Mouse (Mus musculus) intestine, embryonic 16.5 days (tissue): Measurements from ENCODE around the gene Dedd2. TPM values are rescaled to one million over a fixed set of nuclear protein-coding genes. Genes with fewer than 3 reads are reported as not detected.

ENCODE experiments used
- ATAC-seq: fragments of 200-750 bp; cut with Nextera tagmentation; 2 replicates; pipeline ENCODE4 v1.8.0; 2017; ENCODE audit warnings: moderate TSS enrichment, moderate library complexity
- H3K27ac ChIP-seq: fragments of 300-500 bp; sonication (generic); 2 replicates; pipeline ENCODE4 v1.5.1; 2014; ENCODE audit warnings: mild to moderate bottlenecking, low read length
- H3K27me3 ChIP-seq: fragments of 300-500 bp; sonication (generic); replicated peaks from 2 replicates; pipeline ENCODE4 v1.6.1; 2014; ENCODE audit warnings: low read length, control low read depth, mixed read lengths; ENCODE audit not compliant: control insufficient read depth, insufficient read depth
- H3K36me3 ChIP-seq: fragments of 300-500 bp; sonication (generic); 2 replicates; pipeline ENCODE4 v1.6.1; 2014; ENCODE audit warnings: low read length, control low read depth; ENCODE audit not compliant: control insufficient read depth, insufficient read depth
- H3K4me1 ChIP-seq: fragments of 300-500 bp; sonication (generic); 2 replicates; pipeline ENCODE4 v1.6.1; 2014; ENCODE audit warnings: low read length, control low read depth, mixed read lengths; ENCODE audit not compliant: control insufficient read depth, insufficient read depth
- H3K4me2 ChIP-seq: fragments of 300-500 bp; sonication (generic); 2 replicates; pipeline ENCODE4 v1.6.1; 2014; ENCODE audit warnings: low read depth, low read length, control low read depth
- H3K4me3 ChIP-seq: fragments of 300-500 bp; sonication (generic); 2 replicates; pipeline ENCODE4 v1.5.1; 2014; ENCODE audit warnings: mild to moderate bottlenecking, low read length
- H3K9ac ChIP-seq: fragments of 300-500 bp; sonication (generic); 2 replicates; pipeline ENCODE4 v1.6.1; 2014; ENCODE audit warnings: low read depth, low read length
- H3K9me3 ChIP-seq: fragments of 300-500 bp; sonication (generic); 2 replicates; pipeline ENCODE4 v1.6.1; 2016; ENCODE audit warnings: low read length, control low read depth; ENCODE audit not compliant: control insufficient read depth
- WGBS: fragments of 180-500 bp; shearing (Covaris S2); extraction: QIAGEN DNeasy Blood & Tissue Kit; methylation state at CpG from one replicate; pipeline ENCODE4 v1.1.7; 2014; 5-methylcytosine and 5-hydroxymethylcytosine counted together
- polyA plus RNA-seq: library from polyadenylated mRNA; unstranded; fragments of >200 nt; fragmentation: Nextera tagmentation; extraction: Ambion mirVana; gene quantifications from 2 replicates; pipeline ENCODE4 v1.2.1, GENCODE M21; 2015

Gene Dedd2
- polyA plus RNA-seq, 1 experiment from 2014 or later: 11.3 TPM

DNA sequence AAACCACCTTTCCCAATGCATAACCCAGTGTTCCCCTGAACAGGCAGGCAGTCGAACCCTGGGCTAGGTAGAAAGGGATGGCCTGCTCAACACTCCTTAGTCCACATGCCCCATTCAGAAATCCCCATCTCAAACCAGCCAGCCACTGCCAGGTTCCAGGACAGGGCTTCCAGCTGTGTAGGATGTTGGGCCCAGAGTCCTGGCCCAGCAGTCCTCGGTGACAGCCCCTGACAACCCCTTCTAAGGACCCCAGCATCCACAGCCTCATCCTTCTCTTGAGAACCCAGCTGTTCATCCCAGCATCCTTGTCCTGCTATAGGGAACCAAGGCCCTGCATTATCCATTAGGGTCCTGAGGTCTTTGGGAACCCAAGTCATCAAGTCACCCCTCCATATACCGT, 27.1 kb upstream of the Dedd2 start:
- Histone ChIP-seq H3K9ac (peak overlapping the region; percentile 95), H3K9me3 (no peaks in the 10 kb centered on the region), H3K36me3 (peaks cover 14% of the 10 kb centered on the region; the same call in 1 of the 2 replicates), H3K27me3 (no peaks in the 10 kb centered on the region), H3K4me1 (peaks cover 32% of the 10 kb centered on the region), H3K4me2 (peak overlapping the region; percentile 90), H3K4me3 (peak overlapping the region; percentile 91), H3K27ac (peak overlapping the region; percentile 98)
- ATAC-seq: no peak
- 9% methylated on average over 3 of the region's 3 CpGs for WGBS

DNA sequence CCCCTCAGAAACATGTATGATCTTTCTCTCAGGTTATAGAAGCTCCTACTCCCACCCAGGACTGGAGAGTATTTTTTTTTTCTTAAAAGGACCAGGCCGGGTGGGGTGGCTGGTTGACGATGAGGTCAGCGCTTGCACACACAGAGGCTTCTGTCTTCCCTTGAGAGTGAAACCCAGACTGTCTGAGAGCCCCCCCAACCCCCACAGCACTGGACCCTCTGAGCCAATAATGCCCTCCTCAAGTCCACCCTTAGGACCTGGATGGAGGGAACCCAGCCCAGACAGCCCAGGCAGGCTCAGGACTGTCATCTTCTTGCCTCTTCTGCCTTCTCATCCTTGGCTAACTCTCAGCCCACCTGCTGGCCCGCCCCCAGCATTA, 26.3 kb upstream of the Dedd2 start:
- no peaks in the 10 kb centered on the region for H3K9me3 ChIP-seq
- no peaks in the 10 kb centered on the region for H3K27me3 ChIP-seq
- peak overlapping the region; percentile 90 for H3K4me2 ChIP-seq
- peak overlapping the region; percentile 60 for H3K27ac ChIP-seq
- peaks cover 14% of the 10 kb centered on the region; the same call in 1 of the 2 replicates for H3K36me3 ChIP-seq
- peaks cover 32% of the 10 kb centered on the region for H3K4me1 ChIP-seq
- peak overlapping the region; percentile 91 for H3K4me3 ChIP-seq
- no peak for ATAC-seq
- peak overlapping the region; percentile 95 for H3K9ac ChIP-seq
- 39% methylated on average over 4 of the region's 4 CpGs for WGBS

DNA sequence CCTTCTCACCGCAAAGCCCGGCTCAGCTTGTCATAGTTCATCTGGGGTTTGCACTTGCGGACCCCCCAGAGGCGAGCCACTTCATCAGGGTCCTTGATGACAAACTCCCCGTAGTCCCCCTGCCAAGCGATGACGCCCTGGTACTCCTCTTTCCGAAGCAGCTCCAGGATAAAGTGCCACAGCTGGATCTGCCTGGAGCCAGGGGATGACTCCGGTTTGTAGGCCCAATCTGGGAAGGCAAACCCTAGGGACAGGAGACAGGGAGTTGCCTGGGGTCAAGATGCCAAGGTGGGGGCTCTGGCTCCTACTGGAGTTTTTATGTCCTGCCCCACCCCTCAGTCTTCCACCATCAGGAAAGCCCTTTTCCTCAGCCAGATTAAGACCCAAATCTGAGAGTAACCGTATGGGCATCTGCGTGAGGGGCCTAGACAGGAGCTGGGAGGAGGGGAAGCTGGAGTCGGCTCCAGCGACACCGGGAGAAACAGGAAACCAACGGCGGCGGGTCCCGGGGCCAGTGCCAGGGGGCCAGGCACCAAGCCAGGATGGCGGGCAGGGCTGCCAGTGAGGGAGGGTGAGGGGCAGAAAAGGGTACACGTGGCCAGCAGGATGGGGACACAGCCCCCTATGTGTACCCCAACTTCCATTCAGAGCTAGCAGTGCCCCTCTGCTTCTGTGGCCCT, 25.8 kb upstream of the Dedd2 start:
- peak overlapping the region; percentile 90 for H3K4me2 ChIP-seq
- H3K36me3 ChIP-seq: peaks cover 14% of the 10 kb centered on the region; the same call in 1 of the 2 replicates
- ATAC-seq: no peak
- H3K9me3 ChIP-seq: no peaks in the 10 kb centered on the region
- no peaks in the 10 kb centered on the region for H3K27me3 ChIP-seq
- WGBS: 60% methylated on average over 20 of the region's 20 CpGs
- H3K4me1 ChIP-seq: peaks cover 37% of the 10 kb centered on the region
- peak overlapping the region; percentile 60 for H3K27ac ChIP-seq
- 0 out of 2 replicates have a peak overlapping the region, but pooled peaks have one; percentile 6 for H3K4me3 ChIP-seq
- H3K9ac ChIP-seq: peak overlapping the region; percentile 95

DNA sequence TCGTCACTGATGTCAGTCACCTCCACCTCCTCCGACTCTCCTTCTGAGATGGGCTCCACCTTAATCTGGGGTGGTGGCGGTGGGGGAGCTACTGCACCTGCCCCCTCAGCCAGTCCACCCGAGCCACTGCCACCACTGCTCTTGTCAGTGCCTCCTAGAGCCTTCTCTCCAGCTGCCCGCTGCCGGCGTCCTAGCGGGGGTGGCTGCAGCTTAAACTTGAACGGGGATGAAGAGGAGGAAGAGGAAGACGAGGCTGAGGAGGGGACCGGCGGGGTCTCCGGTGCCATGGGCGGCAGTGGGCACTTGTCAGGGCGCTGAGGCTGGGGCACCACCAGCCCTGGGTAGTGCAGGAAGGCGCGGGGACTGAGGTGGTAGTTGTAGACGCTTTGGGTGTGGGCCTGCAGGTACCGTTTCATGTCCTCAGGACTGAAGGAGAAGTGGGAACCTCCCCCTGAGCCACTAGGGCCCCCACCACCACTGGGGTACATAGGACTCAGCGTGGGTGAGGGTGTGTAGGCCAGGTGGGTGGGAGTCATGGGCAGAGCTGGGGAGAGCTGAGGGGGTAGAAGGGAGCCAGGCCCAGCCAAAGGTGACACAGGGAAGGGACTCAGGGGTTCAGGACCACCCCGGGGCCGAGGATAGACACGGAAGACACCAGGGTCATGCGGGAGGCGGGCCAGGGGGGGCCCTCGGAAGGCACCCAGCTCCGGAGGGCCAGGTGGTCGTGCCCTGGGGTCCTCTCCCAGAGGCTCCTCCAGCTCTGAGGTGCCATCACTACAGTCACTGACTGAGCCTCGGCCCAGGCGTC, 24.4 kb upstream of the Dedd2 start:
- WGBS: 87% methylated on average over 30 of the region's 30 CpGs

DNA sequence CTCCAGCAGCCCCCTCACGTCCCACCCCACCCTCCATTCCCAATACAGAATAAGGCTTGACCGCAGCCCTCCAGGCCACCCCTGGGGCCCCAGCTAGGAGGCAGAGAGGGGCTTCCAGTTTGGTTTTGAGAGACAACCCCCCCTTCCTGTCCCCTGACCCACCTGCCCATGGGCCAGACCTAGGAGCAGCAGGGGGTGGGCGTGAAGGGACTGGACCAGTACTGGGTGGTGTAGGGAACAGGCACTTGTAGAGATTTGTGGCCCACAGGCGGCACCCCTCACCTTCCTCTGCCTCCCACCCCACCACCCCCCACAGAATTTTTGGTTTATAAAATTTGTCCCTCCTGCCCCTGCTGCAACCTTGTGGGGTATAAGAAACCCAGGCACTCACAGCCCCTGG, 22.9 kb upstream of the Dedd2 start:
- H3K27ac ChIP-seq: no peak overlapping the region
- 93% methylated on average over 4 of the region's 4 CpGs for WGBS
- H3K4me1 ChIP-seq: peaks cover 39% of the 10 kb centered on the region

More for the DNA sequence above, 24.4 kb upstream of the Dedd2 start:
- Histone ChIP-seq H3K4me1 (peaks cover 39% of the 10 kb centered on the region), H3K4me3 (no peak overlapping the region), H3K9ac (no peak overlapping the region), H3K27me3 (no peaks in the 10 kb centered on the region), H3K36me3 (peaks cover 14% of the 10 kb centered on the region; the same call in 1 of the 2 replicates), H3K9me3 (no peaks in the 10 kb centered on the region), H3K4me2 (no peak overlapping the region), H3K27ac (no peak overlapping the region)
- ATAC-seq: no peak

DNA sequence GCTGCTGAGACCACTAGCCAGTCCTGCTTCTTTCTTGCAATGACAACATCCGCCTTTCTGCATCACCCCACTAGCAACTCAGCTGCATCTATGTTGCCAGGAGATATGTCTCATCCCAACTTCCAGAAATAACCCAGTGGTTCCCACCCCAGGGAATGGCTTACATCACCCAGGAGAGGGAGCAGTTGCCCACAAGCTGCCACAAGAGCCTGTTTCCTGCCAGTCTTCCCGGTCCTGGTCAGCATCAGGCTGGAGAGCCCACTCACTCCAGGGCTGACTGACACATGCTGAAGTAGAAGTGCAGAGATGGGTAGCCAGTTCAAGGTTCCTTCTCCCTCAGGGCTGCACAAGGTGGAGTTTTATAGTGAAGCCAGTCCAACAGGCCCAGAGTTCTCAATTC, 20.6 kb upstream of the Dedd2 start:
- H3K27me3 ChIP-seq: no peaks in the 10 kb centered on the region
- H3K4me1 ChIP-seq: peaks cover 23% of the 10 kb centered on the region

More for the DNA sequence above, 22.9 kb upstream of the Dedd2 start:
- H3K4me2 ChIP-seq: no peak overlapping the region
- no peak overlapping the region; the same call in 1 of the 2 replicates for H3K9ac ChIP-seq
- no peak overlapping the region for H3K4me3 ChIP-seq
- ATAC-seq: no peak
- H3K27me3 ChIP-seq: no peaks in the 10 kb centered on the region
- H3K36me3 ChIP-seq: peaks cover 14% of the 10 kb centered on the region; the same call in 1 of the 2 replicates
- no peaks in the 10 kb centered on the region for H3K9me3 ChIP-seq

DNA sequence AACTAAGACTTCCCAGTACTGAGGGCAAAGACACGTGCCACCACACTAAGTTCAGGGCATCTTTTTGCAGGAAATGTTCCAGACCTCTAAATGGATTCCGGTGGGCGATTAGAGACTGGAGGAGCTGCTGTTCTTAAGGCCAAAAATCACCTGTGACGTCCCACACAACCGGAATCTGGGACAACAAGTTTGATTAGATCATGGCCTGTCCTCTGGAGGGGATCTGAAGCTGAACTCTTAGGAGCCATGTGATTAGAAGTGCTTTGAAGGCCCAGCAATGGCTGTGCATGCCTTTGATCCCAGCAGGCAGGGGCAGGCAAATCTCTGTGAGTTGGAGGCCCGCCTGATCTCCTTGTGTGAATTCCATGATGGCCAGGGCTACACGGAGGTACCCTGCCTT, 20.2 kb upstream of the Dedd2 start:
- H3K4me3 ChIP-seq: no peak overlapping the region
- no peak overlapping the region for H3K4me2 ChIP-seq
- H3K9me3 ChIP-seq: no peaks in the 10 kb centered on the region
- H3K36me3 ChIP-seq: peaks cover 12% of the 10 kb centered on the region; the same call in 1 of the 2 replicates
- no peaks in the 10 kb centered on the region for H3K27me3 ChIP-seq
- H3K27ac ChIP-seq: no peak overlapping the region
- H3K4me1 ChIP-seq: peaks cover 23% of the 10 kb centered on the region
- H3K9ac ChIP-seq: no peak overlapping the region
- 66% methylated on average over 7 of the region's 7 CpGs for WGBS
- ATAC-seq: no peak

More for the DNA sequence above, 20.6 kb upstream of the Dedd2 start:
- WGBS: 26% methylated on average over 2 of the region's 2 CpGs
- H3K4me3 ChIP-seq: no peak overlapping the region
- no peak overlapping the region for H3K9ac ChIP-seq
- ATAC-seq: no peak
- no peak overlapping the region for H3K4me2 ChIP-seq
- no peak overlapping the region for H3K27ac ChIP-seq
- peaks cover 14% of the 10 kb centered on the region; the same call in 1 of the 2 replicates for H3K36me3 ChIP-seq
- H3K9me3 ChIP-seq: no peaks in the 10 kb centered on the region

DNA sequence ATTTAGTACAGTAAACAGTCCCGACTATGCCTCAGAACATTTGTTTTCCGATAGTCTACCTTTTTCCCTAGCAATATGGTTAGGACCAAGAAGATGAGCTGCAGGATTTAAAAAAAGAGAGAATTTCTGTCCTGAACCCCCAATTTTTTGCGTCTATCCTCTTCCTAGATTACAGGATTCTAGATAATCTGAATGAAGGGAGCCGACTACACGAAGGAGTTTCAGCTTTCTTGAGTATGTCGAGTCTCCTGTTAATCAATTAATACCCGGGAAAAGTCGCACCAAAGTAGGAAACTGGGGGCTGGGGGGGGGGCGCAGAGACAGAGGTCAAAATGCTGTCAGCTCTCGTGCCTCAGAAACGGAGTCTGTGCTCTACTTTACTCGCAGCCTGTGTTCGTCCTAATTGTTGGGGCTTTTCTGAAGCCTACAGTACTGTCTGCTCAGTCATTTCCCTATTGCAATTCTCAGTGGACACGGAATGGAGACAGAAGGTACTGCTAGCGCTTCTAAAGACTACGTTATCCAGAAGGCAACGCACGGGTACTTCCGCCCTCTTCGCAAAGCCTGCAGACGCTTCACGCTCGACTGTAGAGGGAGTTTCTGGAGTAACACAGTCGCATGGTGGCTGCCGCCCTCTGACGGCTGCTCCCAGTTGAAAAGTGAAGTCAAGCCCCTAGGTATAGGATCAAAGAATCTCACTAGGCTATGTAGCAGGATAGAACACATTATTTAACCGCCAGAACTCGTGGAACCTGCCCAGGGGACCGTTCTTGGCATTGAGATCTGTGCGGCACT, 18.6 kb upstream of the Dedd2 start:
- H3K9ac ChIP-seq: peak overlapping the region; percentile 68
- no peaks in the 10 kb centered on the region for H3K27me3 ChIP-seq
- peak overlapping the region; percentile 78 for H3K4me2 ChIP-seq
- no peaks in the 10 kb centered on the region for H3K9me3 ChIP-seq
- H3K36me3 ChIP-seq: 0 out of 2 replicates have a peak, but pooled peaks cover 7% of the 10 kb centered on the region
- peak; percentile 51 for ATAC-seq
- H3K4me1 ChIP-seq: peaks cover 24% of the 10 kb centered on the region
- peak overlapping the region; percentile 89 for H3K4me3 ChIP-seq
- H3K27ac ChIP-seq: peak overlapping the region; percentile 90
- 2% methylated on average over 30 of the region's 30 CpGs for WGBS
